Mouse (Mus musculus) liver, embryonic 16.5 days (tissue): ENCODE measurements around the gene Mtif2. TPM values are rescaled to one million over a fixed set of nuclear protein-coding genes. Genes with fewer than 3 reads are reported as not detected.

Source experiments
- ATAC-seq: fragments of 200-750 bp; cut with Nextera tagmentation; 2 replicates; pipeline ENCODE4 v1.8.0; 2017; ENCODE audit warnings: low read depth, mild to moderate bottlenecking, moderate number of reproducible peaks, moderate library complexity
- H3K27ac ChIP-seq: fragments of 300-500 bp; sonication (generic); 2 replicates; pipeline ENCODE4 v1.5.1; 2014; ENCODE audit warnings: mild to moderate bottlenecking, low read length
- H3K27me3 ChIP-seq: fragments of 300-500 bp; sonication (generic); 2 replicates; pipeline ENCODE4 v1.6.1; 2014; ENCODE audit warnings: low read depth, low read length, mixed read lengths; ENCODE audit not compliant: control insufficient read depth, insufficient read depth
- H3K36me3 ChIP-seq: fragments of 300-500 bp; sonication (generic); 2 replicates; pipeline ENCODE4 v1.6.1; 2014; ENCODE audit warnings: mild to moderate bottlenecking; ENCODE audit not compliant: control insufficient read depth, insufficient read depth
- H3K4me1 ChIP-seq: fragments of 300-500 bp; sonication (generic); 2 replicates; pipeline ENCODE4 v1.6.1; 2014; ENCODE audit warnings: low read depth, low read length, mixed read lengths; ENCODE audit not compliant: control insufficient read depth
- H3K4me2 ChIP-seq: fragments of 300-500 bp; sonication (generic); 2 replicates; pipeline ENCODE4 v1.6.1; 2014; ENCODE audit warnings: low read depth, low read length, mixed read lengths
- H3K4me3 ChIP-seq: fragments of 300-500 bp; sonication (generic); 2 replicates; pipeline ENCODE4 v1.5.1; 2014; ENCODE audit warnings: low read depth, mild to moderate bottlenecking, low read length
- H3K9ac ChIP-seq: fragments of 300-500 bp; sonication (generic); 2 replicates; pipeline ENCODE4 v1.6.1; 2014; ENCODE audit warnings: low read depth, low read length
- H3K9me3 ChIP-seq: fragments of 300-500 bp; sonication (generic); replicated peaks from 2 replicates; pipeline ENCODE4 v1.6.1; 2016; ENCODE audit warnings: low read length; ENCODE audit not compliant: control insufficient read depth
- WGBS: fragments of 180-500 bp; shearing (Covaris S2); extraction: QIAGEN DNeasy Blood & Tissue Kit; methylation state at CpG from one replicate; pipeline ENCODE4 v1.1.7; 2014; ENCODE audit not compliant: insufficient replicate concordance; 5-methylcytosine and 5-hydroxymethylcytosine counted together
- polyA plus RNA-seq: library from polyadenylated mRNA; unstranded; fragments of >200 nt; fragmentation: Nextera tagmentation; extraction: Ambion mirVana; gene quantifications from 2 replicates; pipeline ENCODE4 v1.2.1, GENCODE M21; 2015

The Mtif2 gene
- polyA plus RNA-seq, 1 experiment from 2014 or later = 20.6 TPM

- peak overlapping the region; percentile 84 for H3K27ac ChIP-seq
- peak overlapping the region; percentile 91 for H3K4me3 ChIP-seq
- 14% methylated on average over 23 of the region's 23 CpGs for WGBS
- no peaks in the 10 kb centered on the region for H3K27me3 ChIP-seq
- no peak for ATAC-seq
- H3K9me3 ChIP-seq = no peaks in the 10 kb centered on the region
- peaks cover 20% of the 10 kb centered on the region for H3K36me3 ChIP-seq
- peaks cover 16% of the 10 kb centered on the region for H3K4me1 ChIP-seq
- peak overlapping the region; percentile 87 for H3K9ac ChIP-seq
- peak overlapping the region; percentile 83 for H3K4me2 ChIP-seq
Measured at GRCm38 (mm10) chr11:29548504-29549424, 22.6 kb downstream of the Mtif2 start.

- ATAC-seq = no peak
- peaks cover 16% of the 10 kb centered on the region for H3K4me1 ChIP-seq
- H3K4me2 ChIP-seq = 0 out of 2 replicates have a peak overlapping the region, but pooled peaks have one; percentile 83
- H3K36me3 ChIP-seq = peaks cover 13% of the 10 kb centered on the region
- 24% methylated on average over 1 of the region's 1 CpGs for WGBS
- H3K9ac ChIP-seq = no peak overlapping the region
- no peaks in the 10 kb centered on the region for H3K9me3 ChIP-seq
- no peak overlapping the region for H3K27ac ChIP-seq
- no peak overlapping the region for H3K4me3 ChIP-seq
- no peaks in the 10 kb centered on the region for H3K27me3 ChIP-seq
Measured at GRCm38 (mm10) chr11:29549425-29549778, 23.2 kb downstream of the Mtif2 start.

- Histone ChIP-seq H3K4me1 (no peaks in the 10 kb centered on the region), H3K36me3 (no peaks in the 10 kb centered on the region), H3K9ac (no peak overlapping the region), H3K9me3 (no peaks in the 10 kb centered on the region), H3K4me3 (no peak overlapping the region), H3K4me2 (no peak overlapping the region), H3K27me3 (no peaks in the 10 kb centered on the region), H3K27ac (no peak overlapping the region)
- 71% methylated on average over 9 of the region's 9 CpGs for WGBS
- ATAC-seq = no peak
Measured at GRCm38 (mm10) chr11:29560452-29560851, 34.2 kb downstream of the Mtif2 start.

- Histone ChIP-seq H3K36me3 (no peaks in the 10 kb centered on the region), H3K4me3 (no peak overlapping the region), H3K9me3 (no peaks in the 10 kb centered on the region), H3K9ac (no peak overlapping the region), H3K4me2 (no peak overlapping the region), H3K27me3 (no peaks in the 10 kb centered on the region), H3K27ac (no peak overlapping the region), H3K4me1 (no peaks in the 10 kb centered on the region)
- ATAC-seq = no peak
- WGBS = 64% methylated on average over 3 of the region's 3 CpGs
Measured at GRCm38 (mm10) chr11:29560990-29561389, 34.8 kb downstream of the Mtif2 start.

GRCm38 (mm10) chr11:29563406-29563805, 37.2 kb downstream of the Mtif2 start:
- Histone ChIP-seq H3K9me3 (no peaks in the 10 kb centered on the region), H3K4me3 (no peak overlapping the region), H3K27ac (no peak overlapping the region), H3K9ac (no peak overlapping the region), H3K4me2 (no peak overlapping the region), H3K4me1 (no peaks in the 10 kb centered on the region), H3K36me3 (no peaks in the 10 kb centered on the region), H3K27me3 (no peaks in the 10 kb centered on the region)
- no peak for ATAC-seq
- 73% methylated on average over 2 of the region's 2 CpGs for WGBS

- whole genome bisulfite sequencing = 23% methylated on average over 3 of the region's 3 CpGs
- H3K9ac ChIP-seq = no peak overlapping the region
- ATAC-seq = no peak
- H3K4me1 ChIP-seq = no peaks in the 10 kb centered on the region
- no peaks in the 10 kb centered on the region for H3K27me3 ChIP-seq
- no peaks in the 10 kb centered on the region for H3K9me3 ChIP-seq
- no peak overlapping the region for H3K4me3 ChIP-seq
- H3K36me3 ChIP-seq = no peaks in the 10 kb centered on the region
- no peak overlapping the region for H3K4me2 ChIP-seq
- no peak overlapping the region for H3K27ac ChIP-seq
Measured at GRCm38 (mm10) chr11:29571536-29571935, 45.3 kb downstream of the Mtif2 start.

GRCm38 (mm10) chr11:29572656-29573055, 46.4 kb downstream of the Mtif2 start:
- no peak for ATAC-seq
- Histone ChIP-seq H3K4me1 (no peaks in the 10 kb centered on the region), H3K4me2 (no peak overlapping the region), H3K4me3 (no peak overlapping the region), H3K27me3 (no peaks in the 10 kb centered on the region), H3K36me3 (no peaks in the 10 kb centered on the region), H3K27ac (no peak overlapping the region), H3K9ac (no peak overlapping the region), H3K9me3 (no peaks in the 10 kb centered on the region)
- WGBS = 56% methylated on average over 2 of the region's 2 CpGs

GRCm38 (mm10) chr11:29579610-29580009, 53.4 kb downstream of the Mtif2 start:
- no peak overlapping the region for H3K4me3 ChIP-seq
- no peak overlapping the region for H3K27ac ChIP-seq
- no peaks in the 10 kb centered on the region for H3K27me3 ChIP-seq
- no peaks in the 10 kb centered on the region for H3K4me1 ChIP-seq
- no peak overlapping the region for H3K9ac ChIP-seq
- no peaks in the 10 kb centered on the region for H3K9me3 ChIP-seq
- H3K4me2 ChIP-seq = no peak overlapping the region
- no peaks in the 10 kb centered on the region for H3K36me3 ChIP-seq
- ATAC-seq = no peak
